ENCODE assay signal across 21 mouse cellular contexts in the genomic region with DNA sequence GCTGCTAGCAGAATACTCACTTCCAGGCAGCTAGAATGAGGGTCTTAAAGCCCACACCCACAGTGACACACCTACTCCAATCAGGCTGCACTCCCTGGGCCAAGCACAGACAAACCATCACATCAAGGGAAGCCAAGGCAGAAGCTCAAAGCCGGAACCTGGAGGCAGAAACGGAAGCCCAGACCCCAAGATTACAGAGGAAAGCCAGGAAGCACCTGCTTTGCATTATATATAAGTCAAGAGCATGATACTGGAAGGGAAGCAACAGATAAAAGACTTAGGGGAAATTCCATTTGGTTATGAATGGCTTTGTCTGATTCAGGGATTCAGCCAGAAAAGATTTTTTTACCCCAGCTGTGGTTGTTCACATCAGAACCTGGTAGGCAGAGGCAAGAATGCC. TPM values are rescaled to one million over a fixed set of nuclear protein-coding genes. Genes with fewer than 3 reads are reported as not detected.
DNase-seq lines count a peak whose midpoint lies in the region; ATAC-seq and TF ChIP-seq lines count a peak whose summit lies in the region.
"Had no signal": no experiment of that assay in that cellular context is flagged by ENCODE, and none has a peak within 500 bp of the region (broad histone marks: within the 10 kb centered on the region; RNA-seq: fewer than 3 reads in every experiment).

No protein-coding gene starts in this region.

- DNase-seq in heart, postnatal 36 days, result no peak
- peak; percentile 39 for DNase-seq in lung, embryonic 14.5 days
- DNase-seq in lung, postnatal 0 days (ENCODE audit: low spot score), result no peak
- peak; percentile 39 for DNase-seq in induced T-regulatory cell, adult 2 months (ENCODE audit: low read depth)
- DNase-seq in thymus, postnatal 36 days, result peak; percentile 26 to 41
- no peak for DNase-seq in left cerebral cortex, adult 9 months (ENCODE audit: low spot score in 2 of 2)
- DNase-seq: cerebellum, postnatal 14 days; gastrocnemius, adult 2 months; heart, adult 11 months; layer of hippocampus, postnatal 36 days; left cerebral cortex, postnatal 4 days; lung, postnatal 36 days; right cerebral cortex, postnatal 14 days had no signal

- peaks cover 26% of the 10 kb centered on the region for H3K4me1 ChIP-seq in heart, embryonic 12.5 days (replicated peaks)
- H3K4me1 ChIP-seq in lung, embryonic 14.5 days (ENCODE audit: insufficient read depth), result no peaks in the 10 kb centered on the region
- H3K4me1 ChIP-seq in lung, postnatal 0 days (ENCODE audit: insufficient read depth, low read depth, low read length), result no peaks in the 10 kb centered on the region
- H3K4me1 ChIP-seq: liver, embryonic 12.5 days; stomach, embryonic 15.5 days had no signal

- H3K4me2 ChIP-seq in heart, embryonic 12.5 days, result no peak overlapping the region
- H3K4me2 ChIP-seq in lung, embryonic 14.5 days, result no peak overlapping the region
- H3K4me2 ChIP-seq in lung, postnatal 0 days (replicated peaks; ENCODE audit: low read depth, low read length), result no peak overlapping the region
- H3K4me2 ChIP-seq: hindbrain, embryonic 14.5 days; liver, embryonic 12.5 days; midbrain, embryonic 11.5 days; stomach, embryonic 15.5 days had no signal

- WGBS in heart, embryonic 12.5 days, result 47% methylated on average over 2 of the region's 2 CpGs
- WGBS in lung, embryonic 14.5 days, result 61% methylated on average over 2 of the region's 2 CpGs
- WGBS in lung, postnatal 0 days, result 58% methylated on average over 2 of the region's 2 CpGs

- no peak for TF ChIP-seq EP300 in lung, postnatal 0 days (IDR thresholded peaks at IDR 0.05)

- H3K27me3 ChIP-seq in heart, embryonic 12.5 days (replicated peaks), result no peaks in the 10 kb centered on the region
- no peaks in the 10 kb centered on the region for H3K27me3 ChIP-seq in lung, embryonic 14.5 days (ENCODE audit: insufficient read depth, low read length)
- no peaks in the 10 kb centered on the region for H3K27me3 ChIP-seq in lung, postnatal 0 days (replicated peaks; ENCODE audit: insufficient read depth, low read length)
- H3K27me3 ChIP-seq: liver, embryonic 12.5 days; stomach, embryonic 15.5 days had no signal

- H3K4me3 ChIP-seq in heart, embryonic 12.5 days, result no peak overlapping the region
- H3K4me3 ChIP-seq in lung, embryonic 14.5 days (ENCODE audit: low read depth, low read length), result no peak overlapping the region
- H3K4me3 ChIP-seq in lung, postnatal 0 days (ENCODE audit: low read depth, low read length), result no peak overlapping the region
- H3K4me3 ChIP-seq: erythroblast, embryonic 14.5 days; gastrocnemius, adult 2 months; liver, embryonic 12.5 days; stomach, embryonic 15.5 days had no signal

- no peaks in the 10 kb centered on the region for H3K9me3 ChIP-seq in heart, embryonic 12.5 days (replicated peaks)
- H3K9me3 ChIP-seq in lung, embryonic 14.5 days (ENCODE audit: low read depth, low read length), result no peaks in the 10 kb centered on the region
- H3K9me3 ChIP-seq in lung, postnatal 0 days (ENCODE audit: low read length), result no peaks in the 10 kb centered on the region
- H3K9me3 ChIP-seq: liver, embryonic 12.5 days; stomach, embryonic 15.5 days had no signal

- intact Hi-C loops in heart, postnatal 36 days (cut with DNase I), result no loop called here

- peak overlapping the region; percentile 3; the same call in 1 of the 2 replicates for H3K27ac ChIP-seq in heart, embryonic 12.5 days (ENCODE audit: poor library complexity, severe bottlenecking)
- H3K27ac ChIP-seq in lung, embryonic 14.5 days (ENCODE audit: low read depth), result 0 out of 2 replicates have a peak overlapping the region, but pooled peaks have one; percentile 43
- H3K27ac ChIP-seq in lung, postnatal 0 days (ENCODE audit: low read length), result no peak overlapping the region
- H3K27ac ChIP-seq: gastrocnemius, adult 2 months; hindbrain, embryonic 14.5 days; liver, embryonic 12.5 days; stomach, embryonic 15.5 days had no signal

- no peak overlapping the region for H3K9ac ChIP-seq in heart, embryonic 12.5 days
- no peak overlapping the region for H3K9ac ChIP-seq in lung, embryonic 14.5 days
- H3K9ac ChIP-seq in lung, postnatal 0 days (replicated peaks; ENCODE audit: low read depth), result no peak overlapping the region
- H3K9ac ChIP-seq: hindbrain, embryonic 14.5 days; liver, embryonic 12.5 days; stomach, embryonic 15.5 days had no signal

- no peak for TF ChIP-seq CTCF in lung, embryonic 14.5 days (IDR thresholded peaks at IDR 0.05; ENCODE audit: low read depth)
- TF ChIP-seq CTCF in lung, postnatal 0 days (IDR thresholded peaks at IDR 0.05), result no peak

- H3K36me3 ChIP-seq in heart, embryonic 12.5 days, result no peaks in the 10 kb centered on the region
- no peaks in the 10 kb centered on the region for H3K36me3 ChIP-seq in lung, embryonic 14.5 days (ENCODE audit: insufficient read depth)
- no peaks in the 10 kb centered on the region for H3K36me3 ChIP-seq in lung, postnatal 0 days (ENCODE audit: insufficient read depth, low read length)
- H3K36me3 ChIP-seq: G1E; liver, embryonic 12.5 days; stomach, embryonic 15.5 days had no signal

- no peak for ATAC-seq in heart, embryonic 12.5 days (ENCODE audit: insufficient number of reproducible peaks, low FRiP score)
- peak; percentile 45 for ATAC-seq in lung, embryonic 14.5 days (ENCODE audit: insufficient read depth)
- ATAC-seq in lung, postnatal 0 days, result no peak
- ATAC-seq: intestine, embryonic 16.5 days; liver, embryonic 12.5 days had no signal

RNA-seq across cellular contexts. Expression of a gene that starts 47.8 kb away (rescaled TPM):
- polyA plus RNA-seq in heart, embryonic 12.5 days (2016; fragmentation: Nextera tagmentation; extraction: Ambion mirVana), result 3.9 and 4.0 TPM in 2 replicates
- 1 to 10 TPM; 2.2 to 2.8 TPM for total RNA-seq in heart, postnatal 36 days (2021)
- polyA plus RNA-seq in lung, embryonic 14.5 days (2014; fragmentation: Nextera tagmentation; extraction: Ambion mirVana), result 5.0 and 5.1 TPM in 2 replicates
- polyA plus RNA-seq in lung, postnatal 0 days (2015; fragmentation: Nextera tagmentation; extraction: Ambion mirVana), result 3.4 and 3.7 TPM in 2 replicates
- polyA plus RNA-seq: G1E had no signal

Comparison
In these comparisons a context has a peak if more than half of its experiments do, and no peak if none do; other contexts are left out.
1. DNase-seq: peak in lung, embryonic 14.5 days (single experiment), induced T-regulatory cell, adult 2 months (single experiment) and thymus, postnatal 36 days (2 of 2); none in heart, postnatal 36 days (0 of 2), lung, postnatal 0 days (single experiment) and left cerebral cortex, adult 9 months (0 of 2).